Mouse (Mus musculus) midbrain, postnatal 0 days (tissue): ENCODE results near the gene Stx6. TPM values are rescaled to one million over a fixed set of nuclear protein-coding genes. Genes with fewer than 3 reads are reported as not detected.

Experiments used
- ATAC-seq: fragments of 200-750 bp; cut with Nextera tagmentation; 2 replicates; pipeline ENCODE4 v1.8.0; 2017; ENCODE audit warnings: moderate number of reproducible peaks, mild to moderate bottlenecking, moderate TSS enrichment, moderate library complexity; ENCODE audit not compliant: low FRiP score
- DNase-seq: peaks from one replicate; pipeline ENCODE4 v3.0.0-alpha.2; 2015; ENCODE audit warnings: low spot score
- H3K27ac ChIP-seq: fragments of 300-500 bp; sonication (generic); 2 replicates; pipeline ENCODE4 v1.5.1; 2014; ENCODE audit warnings: low read depth, mild to moderate bottlenecking, low read length, mixed read lengths
- H3K27me3 ChIP-seq: fragments of 300-500 bp; sonication (generic); 2 replicates; pipeline ENCODE4 v1.6.1; 2014; ENCODE audit warnings: low read length, control low read depth, mixed read lengths; ENCODE audit not compliant: insufficient read depth
- H3K36me3 ChIP-seq: fragments of 300-500 bp; sonication (generic); 2 replicates; pipeline ENCODE4 v1.6.1; 2014; ENCODE audit warnings: low read length, control low read depth, mixed read lengths; ENCODE audit not compliant: insufficient read depth
- H3K4me1 ChIP-seq: fragments of 300-500 bp; sonication (generic); 2 replicates; pipeline ENCODE4 v1.6.1; 2014; ENCODE audit warnings: mild to moderate bottlenecking, control low read depth, antibody characterized with exemption, low read length, mixed read lengths; ENCODE audit not compliant: insufficient read depth
- H3K4me2 ChIP-seq: fragments of 300-500 bp; sonication (generic); 2 replicates; pipeline ENCODE4 v1.6.1; 2014; ENCODE audit warnings: low read depth, mild to moderate bottlenecking, low read length, mixed read lengths; ENCODE audit not compliant: poor library complexity, severe bottlenecking
- H3K4me3 ChIP-seq: fragments of 300-500 bp; sonication (generic); 2 replicates; pipeline ENCODE4 v1.5.1; 2014; ENCODE audit warnings: low read depth, mild to moderate bottlenecking, low read length, moderate library complexity
- H3K9ac ChIP-seq: fragments of 300-500 bp; sonication (generic); replicated peaks from 2 replicates; pipeline ENCODE4 v1.6.1; 2014; ENCODE audit warnings: mild to moderate bottlenecking, low read length, moderate library complexity, mixed read lengths; ENCODE audit not compliant: poor library complexity, severe bottlenecking
- H3K9me3 ChIP-seq: fragments of 300-500 bp; sonication (generic); 2 replicates; pipeline ENCODE4 v1.6.1; 2016; ENCODE audit warnings: low read length, control low read depth
- CTCF ChIP-seq: IDR thresholded peaks from 2 replicates; pipeline ENCODE4 v1.5.1; 2016; ENCODE audit warnings: antibody characterized with exemption, mild to moderate bottlenecking
- WGBS: fragments of 180-500 bp; shearing (Covaris S2); extraction: QIAGEN DNeasy Blood & Tissue Kit; methylation state at CpG from one replicate; pipeline ENCODE4 v1.1.7; 2014; 5-methylcytosine and 5-hydroxymethylcytosine counted together
- polyA plus RNA-seq: library from polyadenylated mRNA; unstranded; fragments of >200 nt; fragmentation: Nextera tagmentation; extraction: Ambion mirVana; gene quantifications from 2 replicates; pipeline ENCODE4 v1.2.1, GENCODE M21; 2015
- total RNA-seq: library from RNA; depleted of rRNA; stranded (reverse); fragments of >200 nt; gene quantifications from 2 replicates; pipeline ENCODE4 v1.2.3, GENCODE M21; 2014

The Stx6 gene
- total and polyA plus RNA-seq, 2 experiments from 2014 or later, result 81.8 to 86.8 TPM

- Histone ChIP-seq H3K4me1 (peaks cover 6% of the 10 kb centered on the region), H3K27ac (no peak overlapping the region), H3K27me3 (no peaks in the 10 kb centered on the region), H3K4me2 (no peak overlapping the region), H3K4me3 (no peak overlapping the region), H3K9me3 (no peaks in the 10 kb centered on the region), H3K36me3 (no peaks in the 10 kb centered on the region), H3K9ac (no peak overlapping the region)
- TF ChIP-seq CTCF, result no peak
- ATAC-seq (no peak), DNase-seq (peak; percentile 34)
- whole genome bisulfite sequencing, result 15% methylated on average over 3 of the region's 3 CpGs
These were observed 44.6 kb upstream of the Stx6 start for GRCm38 (mm10) chr1:155113946-155114345.

DNA sequence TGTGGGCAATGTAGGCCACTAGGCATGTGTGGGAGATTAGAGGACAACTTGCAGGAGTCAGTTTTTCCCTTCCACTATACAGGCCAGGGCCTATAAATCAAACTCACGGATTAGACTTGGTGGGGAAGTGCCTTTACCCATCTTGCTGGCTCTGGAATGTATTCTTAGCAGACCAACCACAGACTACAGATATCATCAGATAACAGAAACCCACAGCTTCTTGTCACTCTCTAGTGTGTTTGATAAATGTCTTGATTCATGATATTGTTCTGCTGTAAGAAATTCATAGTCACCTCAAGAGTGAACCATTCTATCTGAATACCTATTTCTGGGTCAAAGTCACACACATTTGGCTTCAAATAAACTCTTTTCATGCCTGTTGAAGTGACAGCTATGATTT lies 38.8 kb upstream of the Stx6 start:
- no peak for TF ChIP-seq CTCF
- ATAC-seq, result no peak
- Histone ChIP-seq H3K27ac (no peak overlapping the region), H3K4me2 (no peak overlapping the region), H3K4me1 (no peaks in the 10 kb centered on the region), H3K36me3 (no peaks in the 10 kb centered on the region), H3K4me3 (no peak overlapping the region), H3K9me3 (no peaks in the 10 kb centered on the region), H3K27me3 (no peaks in the 10 kb centered on the region), H3K9ac (no peak overlapping the region)
- no peak for DNase-seq
- WGBS, result 83% methylated on average over 1 of the region's 1 CpGs

DNA sequence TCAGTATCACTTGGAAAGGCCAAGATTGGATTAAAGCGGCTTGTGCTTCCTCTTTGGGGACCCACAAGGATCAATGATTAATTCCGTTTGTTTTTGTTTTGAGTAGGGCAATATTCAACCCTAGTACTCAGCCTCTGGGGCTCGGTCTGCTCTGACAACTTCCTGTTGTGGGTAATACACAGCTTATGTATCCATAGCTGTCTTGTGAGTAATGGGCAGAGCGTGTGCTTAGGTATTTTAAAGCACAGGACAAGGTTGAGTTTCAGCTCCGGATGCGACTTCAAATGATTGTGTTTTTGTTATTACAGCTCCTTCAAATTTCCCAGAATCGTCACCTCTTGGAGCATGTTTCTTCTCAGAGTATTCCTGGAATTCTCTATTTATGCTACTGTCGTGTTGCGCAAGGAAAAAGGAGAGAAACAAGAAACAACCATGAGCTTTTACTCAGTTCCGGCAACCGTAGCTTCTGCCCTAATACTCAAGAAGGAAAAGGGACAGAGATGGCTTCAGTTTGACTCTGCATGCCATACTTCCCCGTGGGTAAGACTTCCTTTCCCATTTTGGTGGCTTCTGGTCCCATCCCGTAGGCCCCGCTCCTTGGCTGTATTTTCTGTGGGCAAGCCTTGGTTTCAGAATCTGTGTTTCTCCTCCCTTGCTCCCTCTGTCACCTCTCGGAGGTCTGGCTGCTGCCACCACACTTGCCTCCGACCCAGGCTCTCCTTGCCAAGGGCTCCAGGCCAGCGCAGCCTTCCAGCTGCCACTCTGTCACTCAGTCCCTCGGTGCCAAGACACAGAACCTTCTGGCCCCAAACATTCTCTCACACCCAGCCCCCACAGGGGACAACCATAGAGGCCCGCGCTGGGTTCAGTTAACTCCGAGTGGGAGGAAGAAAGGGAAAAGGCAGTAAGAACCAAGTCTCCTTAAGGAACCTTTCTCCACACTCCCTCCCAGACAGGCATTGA lies 36.3 kb upstream of the Stx6 start:
- Histone ChIP-seq H3K9ac (no peak overlapping the region), H3K27me3 (no peaks in the 10 kb centered on the region), H3K9me3 (no peaks in the 10 kb centered on the region), H3K4me1 (no peaks in the 10 kb centered on the region), H3K36me3 (no peaks in the 10 kb centered on the region), H3K4me3 (no peak overlapping the region), H3K27ac (no peak overlapping the region), H3K4me2 (no peak overlapping the region)
- TF ChIP-seq CTCF, result no peak
- DNase-seq, result peak; percentile 76
- no peak for ATAC-seq
- 77% methylated on average over 21 of the region's 21 CpGs for WGBS

GRCm38 (mm10) chr1:155124397-155124796 lies 34.1 kb upstream of the Stx6 start:
- H3K9me3 ChIP-seq, result no peaks in the 10 kb centered on the region
- ATAC-seq (no peak), DNase-seq (no peak)
- WGBS, result 95% methylated on average over 5 of the region's 5 CpGs
- H3K4me3 ChIP-seq, result no peak overlapping the region
- no peak overlapping the region for H3K4me2 ChIP-seq
- no peaks in the 10 kb centered on the region for H3K36me3 ChIP-seq
- no peaks in the 10 kb centered on the region for H3K27me3 ChIP-seq
- H3K4me1 ChIP-seq, result no peaks in the 10 kb centered on the region
- H3K9ac ChIP-seq, result no peak overlapping the region
- no peak for TF ChIP-seq CTCF
- no peak overlapping the region for H3K27ac ChIP-seq

DNA sequence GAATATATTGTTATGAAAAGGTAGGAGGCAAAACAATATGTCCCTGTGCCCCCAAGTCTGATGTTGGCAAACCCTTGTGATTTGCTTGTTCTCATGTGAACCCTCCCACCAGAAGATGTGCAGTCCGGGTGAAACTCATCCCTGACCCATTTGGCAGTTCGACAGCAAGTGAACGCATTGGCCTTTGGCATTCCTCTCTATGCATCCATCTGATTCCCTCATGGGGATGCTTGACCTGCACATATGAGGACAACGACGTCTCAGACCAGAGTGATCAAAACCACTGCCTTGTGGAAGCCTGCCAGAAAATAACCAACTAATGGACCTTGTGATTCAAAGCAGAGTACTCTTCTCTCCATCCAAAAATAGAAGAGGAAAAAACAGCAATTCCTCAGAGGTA lies 31.8 kb upstream of the Stx6 start:
- 86% methylated on average over 5 of the region's 5 CpGs for WGBS
- no peak for TF ChIP-seq CTCF
- no peaks in the 10 kb centered on the region for H3K9me3 ChIP-seq
- no peaks in the 10 kb centered on the region for H3K36me3 ChIP-seq
- ATAC-seq (no peak), DNase-seq (no peak)
- H3K4me3 ChIP-seq, result no peak overlapping the region
- no peak overlapping the region for H3K27ac ChIP-seq
- H3K4me1 ChIP-seq, result no peaks in the 10 kb centered on the region
- no peak overlapping the region for H3K4me2 ChIP-seq
- H3K27me3 ChIP-seq, result no peaks in the 10 kb centered on the region
- H3K9ac ChIP-seq, result no peak overlapping the region

- H3K9me3 ChIP-seq, result no peaks in the 10 kb centered on the region
- H3K4me2 ChIP-seq, result no peak overlapping the region
- TF ChIP-seq CTCF, result no peak
- no peaks in the 10 kb centered on the region for H3K36me3 ChIP-seq
- ATAC-seq (no peak), DNase-seq (no peak)
- H3K27ac ChIP-seq, result no peak overlapping the region
- 90% methylated on average over 5 of the region's 5 CpGs for WGBS
- H3K27me3 ChIP-seq, result no peaks in the 10 kb centered on the region
- no peaks in the 10 kb centered on the region for H3K4me1 ChIP-seq
- H3K9ac ChIP-seq, result no peak overlapping the region
- no peak overlapping the region for H3K4me3 ChIP-seq
These were observed 31.0 kb upstream of the Stx6 start for GRCm38 (mm10) chr1:155127429-155127934.
